Mouse (Mus musculus) limb, embryonic 10.5 days (tissue): ENCODE results near the gene Brix1. TPM values are rescaled to one million over a fixed set of nuclear protein-coding genes. Genes with fewer than 3 reads are reported as not detected.
"Not testable (repeated sequence)": the region's sequence is repeated elsewhere in the genome, so short reads cannot be mapped to it uniquely, and the experiment has no call there.

Experiments
- DNase-seq: peaks from one replicate; pipeline ENCODE4 v3.0.0-alpha.2; 2017; ENCODE audit warnings: low spot score
- H3K27ac ChIP-seq: fragments of 300-500 bp; sonication (generic); 2 replicates; pipeline ENCODE4 v1.5.1; 2016; ENCODE audit warnings: mild to moderate bottlenecking
- H3K27me3 ChIP-seq: fragments of 300-500 bp; sonication (generic); 2 replicates; pipeline ENCODE4 v1.6.1; 2016; ENCODE audit warnings: low read depth, mild to moderate bottlenecking; ENCODE audit not compliant: poor library complexity, severe bottlenecking
- H3K36me3 ChIP-seq: fragments of 300-500 bp; sonication (generic); 2 replicates; pipeline ENCODE4 v1.6.1; 2016; ENCODE audit warnings: mild to moderate bottlenecking, moderate library complexity
- H3K4me1 ChIP-seq: fragments of 300-500 bp; sonication (generic); 2 replicates; pipeline ENCODE4 v1.6.1; 2016
- H3K4me3 ChIP-seq: fragments of 300-500 bp; sonication (generic); 2 replicates; pipeline ENCODE4 v1.5.1; 2016; ENCODE audit warnings: mild to moderate bottlenecking, moderate library complexity
- H3K9me3 ChIP-seq: fragments of 300-500 bp; sonication (generic); replicated peaks from 2 replicates; pipeline ENCODE4 v1.6.1; 2016; ENCODE audit warnings: mild to moderate bottlenecking
- WGBS: fragments of 180-500 bp; shearing (Covaris S2); methylation state at CpG from one replicate; pipeline ENCODE4 v1.1.7; 2016; 5-methylcytosine and 5-hydroxymethylcytosine counted together
- polyA plus RNA-seq: library from polyadenylated mRNA; unstranded; fragments of >200 nt; fragmentation: Nextera tagmentation; extraction: Ambion mirVana; gene quantifications from 2 replicates; pipeline ENCODE4 v1.2.1, GENCODE M21; 2016

Gene Brix1
- polyA plus RNA-seq, result 144 and 151 TPM in 2 replicates

- peaks cover 17% of the 10 kb centered on the region for H3K4me1 ChIP-seq
- peak; percentile 96 for DNase-seq
- peak within 1 kb of the TSS; percentile 95 for H3K27ac ChIP-seq
- H3K27me3 ChIP-seq, result no peaks in the 10 kb centered on the region
- H3K36me3 ChIP-seq, result peaks cover 54% of the 10 kb centered on the region
- peak within 1 kb of the TSS; percentile 85 for H3K4me3 ChIP-seq
- WGBS, result under 1% methylated on average over 58 of the region's 58 CpGs
- H3K9me3 ChIP-seq, result no peaks in the 10 kb centered on the region
Observed at GRCm38 (mm10) chr15:10485484-10486364, at the start of gene Brix1, which contains the start of gene Rad1. TSS of gene Brix1 (minus strand) at chr15:10485947. TSS of gene Rad1 (plus strand) at chr15:10486018.

- Histone ChIP-seq H3K27ac (no peak overlapping the region), H3K4me3 (no peak overlapping the region), H3K9me3 (no peaks in the 10 kb centered on the region), H3K27me3 (no peaks in the 10 kb centered on the region), H3K36me3 (no peaks in the 10 kb centered on the region), H3K4me1 (peaks cover 7% of the 10 kb centered on the region)
- peak; percentile 12 for DNase-seq
- WGBS, result 85% methylated on average over 5 of the region's 5 CpGs
Observed at GRCm38 (mm10) chr15:10534591-10534990, 48.8 kb upstream of the Brix1 start.

- not testable (repeated sequence) for H3K27ac ChIP-seq, H3K36me3 ChIP-seq, H3K4me1 ChIP-seq, H3K4me3 ChIP-seq, H3K27me3 ChIP-seq, H3K9me3 ChIP-seq, DNase-seq
- WGBS, result 90% methylated on average over 10 of the region's 10 CpGs
Observed at GRCm38 (mm10) chr15:10533361-10533760, 47.6 kb upstream of the Brix1 start.

GRCm38 (mm10) chr15:10531352-10531751 is 45.6 kb upstream of the Brix1 start:
- Histone ChIP-seq H3K36me3 (no peaks in the 10 kb centered on the region), H3K9me3 (no peaks in the 10 kb centered on the region), H3K4me3 (no peak overlapping the region), H3K4me1 (peaks cover 3% of the 10 kb centered on the region; the same call in 1 of the 2 replicates), H3K27me3 (no peaks in the 10 kb centered on the region), H3K27ac (no peak overlapping the region)
- peak; percentile 17 for DNase-seq
- WGBS, result 94% methylated on average over 4 of the region's 4 CpGs

- DNase-seq, result no peak
- H3K27ac ChIP-seq, result no peak overlapping the region
- H3K36me3 ChIP-seq, result no peaks in the 10 kb centered on the region
- no peak overlapping the region for H3K4me3 ChIP-seq
- H3K9me3 ChIP-seq, result no peaks in the 10 kb centered on the region
- H3K4me1 ChIP-seq, result no peaks in the 10 kb centered on the region
- H3K27me3 ChIP-seq, result no peaks in the 10 kb centered on the region
- 85% methylated on average over 1 of the region's 1 CpGs for WGBS
Observed at GRCm38 (mm10) chr15:10525896-10526295, 40.1 kb upstream of the Brix1 start.

- H3K27ac ChIP-seq, result no peak overlapping the region
- H3K4me3 ChIP-seq, result no peak overlapping the region
- no peaks in the 10 kb centered on the region for H3K4me1 ChIP-seq
- no peaks in the 10 kb centered on the region for H3K9me3 ChIP-seq
- 92% methylated on average over 7 of the region's 7 CpGs for WGBS
- H3K36me3 ChIP-seq, result no peaks in the 10 kb centered on the region
- no peaks in the 10 kb centered on the region for H3K27me3 ChIP-seq
- DNase-seq, result no peak
Observed at GRCm38 (mm10) chr15:10515166-10515565, 29.4 kb upstream of the Brix1 start.

GRCm38 (mm10) chr15:10506099-10506498 is 20.4 kb upstream of the Brix1 start:
- Histone ChIP-seq H3K27ac (peak overlapping the region; percentile 71), H3K27me3 (no peaks in the 10 kb centered on the region), H3K36me3 (no peaks in the 10 kb centered on the region), H3K9me3 (no peaks in the 10 kb centered on the region), H3K4me1 (peaks cover 9% of the 10 kb centered on the region), H3K4me3 (no peak overlapping the region)
- peak; percentile 52 for DNase-seq
- 39% methylated on average over 11 of the region's 11 CpGs for WGBS

GRCm38 (mm10) chr15:10500838-10501719 is 15.3 kb upstream of the Brix1 start:
- peak; percentile 83 for DNase-seq
- WGBS, result 63% methylated on average over 11 of the region's 11 CpGs
- H3K4me1 ChIP-seq, result peaks cover 3% of the 10 kb centered on the region
- H3K4me3 ChIP-seq, result no peak overlapping the region
- no peaks in the 10 kb centered on the region for H3K9me3 ChIP-seq
- no peaks in the 10 kb centered on the region for H3K27me3 ChIP-seq
- peaks cover 4% of the 10 kb centered on the region for H3K36me3 ChIP-seq
- peak overlapping the region; percentile 47; the same call in 1 of the 2 replicates for H3K27ac ChIP-seq

- no peak for DNase-seq
- Histone ChIP-seq H3K36me3 (peaks cover 10% of the 10 kb centered on the region), H3K4me1 (no peaks in the 10 kb centered on the region), H3K27ac (no peak overlapping the region), H3K27me3 (no peaks in the 10 kb centered on the region), H3K9me3 (no peaks in the 10 kb centered on the region), H3K4me3 (no peak overlapping the region)
- WGBS, result 88% methylated on average over 5 of the region's 5 CpGs
Observed at GRCm38 (mm10) chr15:10500035-10500434, 14.3 kb upstream of the Brix1 start.

GRCm38 (mm10) chr15:10499593-10499992 is 13.8 kb upstream of the Brix1 start:
- Histone ChIP-seq H3K4me3 (no peak overlapping the region), H3K36me3 (peaks cover 14% of the 10 kb centered on the region), H3K27ac (no peak overlapping the region), H3K4me1 (no peaks in the 10 kb centered on the region), H3K9me3 (no peaks in the 10 kb centered on the region), H3K27me3 (no peaks in the 10 kb centered on the region)
- DNase-seq, result no peak
- WGBS, result 82% methylated on average over 5 of the region's 5 CpGs

GRCm38 (mm10) chr15:10496696-10497095 is 10.9 kb upstream of the Brix1 start:
- H3K36me3 ChIP-seq, result peaks cover 43% of the 10 kb centered on the region
- H3K9me3 ChIP-seq, DNase-seq, H3K4me3 ChIP-seq, H3K4me1 ChIP-seq, H3K27ac ChIP-seq, H3K27me3 ChIP-seq: not testable (repeated sequence)
- 95% methylated on average over 1 of the region's 1 CpGs for WGBS

GRCm38 (mm10) chr15:10495944-10496343 is 10.2 kb upstream of the Brix1 start:
- Histone ChIP-seq H3K27ac (no peak overlapping the region), H3K4me3 (no peak overlapping the region), H3K4me1 (no peaks in the 10 kb centered on the region), H3K27me3 (no peaks in the 10 kb centered on the region), H3K9me3 (no peaks in the 10 kb centered on the region), H3K36me3 (peaks cover 49% of the 10 kb centered on the region)
- WGBS, result 94% methylated on average over 11 of the region's 11 CpGs
- no peak for DNase-seq

- peaks cover 8% of the 10 kb centered on the region for H3K4me1 ChIP-seq
- DNase-seq, result no peak
- WGBS, result 98% methylated on average over 5 of the region's 5 CpGs
- H3K36me3 ChIP-seq, result peaks cover 59% of the 10 kb centered on the region
- H3K9me3 ChIP-seq, result no peaks in the 10 kb centered on the region
- H3K4me3 ChIP-seq, result no peak overlapping the region
- H3K27me3 ChIP-seq, result no peaks in the 10 kb centered on the region
- no peak overlapping the region for H3K27ac ChIP-seq
Observed at GRCm38 (mm10) chr15:10490101-10490500, 4.4 kb upstream of the Brix1 start.
